Mouse (Mus musculus) liver, postnatal 0 days (tissue): Measurements from ENCODE around the gene Ankmy1.

Source experiments
- CTCF ChIP-seq: sonication (generic); IDR thresholded peaks from 2 replicates; pipeline ENCODE4 v1.5.1; 2016; ENCODE audit warnings: antibody characterized with exemption, low read depth
- EP300 ChIP-seq: IDR thresholded peaks from 2 replicates; pipeline ENCODE4 v1.6.1; 2016; ENCODE audit warnings: antibody characterized with exemption, low read depth, mild to moderate bottlenecking

- TF ChIP-seq CTCF, result no peak
- TF ChIP-seq EP300, result no peak
Observed at GRCm38 (mm10) chr1:92888901-92889655, 13.6 kb downstream of the Ankmy1 start.
